Mouse (Mus musculus) C2C12 (cell line): ENCODE results near the gene Stac3.

Source experiments
- CTCF ChIP-seq: IDR thresholded peaks from one replicate; pipeline ENCODE4 v1.5.1; 2011; ENCODE audit not compliant: control insufficient read depth, insufficient read depth, insufficient read length
- FOSL1 ChIP-seq: IDR thresholded peaks from one replicate; pipeline ENCODE4 v1.8.0; 2011; ENCODE audit warnings: mild to moderate bottlenecking, low read length; ENCODE audit not compliant: poor library complexity, insufficient read depth, severe bottlenecking
- MYOG ChIP-seq: IDR thresholded peaks from one replicate; pipeline ENCODE4 v1.6.1; 2011; ENCODE audit not compliant: control insufficient read depth, insufficient read length; ENCODE audit errors: extremely low read depth

DNA sequence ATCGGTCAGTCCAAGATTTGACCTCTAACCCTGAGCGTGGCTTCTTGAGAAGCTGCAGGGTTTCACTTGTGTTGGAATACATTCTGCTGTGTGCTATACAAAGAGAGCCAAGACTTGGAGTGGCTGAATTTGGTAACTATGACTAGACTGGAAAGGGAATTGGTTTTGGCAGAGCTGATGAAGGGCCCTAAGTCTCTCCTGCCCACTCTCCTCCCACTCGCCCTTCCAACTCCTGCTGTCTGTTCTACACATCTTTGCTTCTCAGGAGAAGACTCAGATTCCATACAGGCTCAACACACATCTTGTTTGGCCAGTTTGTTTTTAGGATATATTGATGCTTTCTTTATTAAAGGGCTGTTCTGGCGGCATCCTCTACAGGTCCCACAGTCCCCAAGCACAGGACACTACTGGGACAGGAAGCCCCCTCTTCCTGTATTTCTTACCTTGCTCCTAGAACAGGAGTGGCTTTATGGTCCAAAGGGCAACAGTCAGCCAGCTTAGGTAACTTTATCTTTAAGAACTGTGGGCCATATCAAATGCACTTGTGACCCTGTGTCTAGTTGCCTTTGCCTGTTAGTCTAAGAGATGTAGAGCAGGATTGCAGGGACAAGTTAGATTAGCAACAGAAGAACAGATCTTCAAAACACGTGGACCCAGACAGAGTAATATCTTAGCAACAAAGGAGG is 38.9 kb upstream of the Stac3 start:
- TF ChIP-seq CTCF (no peak), FOSL1 (no peak), MYOG (no peak)
